36 mouse cellular contexts compared by ENCODE assay signal in the genomic region with DNA sequence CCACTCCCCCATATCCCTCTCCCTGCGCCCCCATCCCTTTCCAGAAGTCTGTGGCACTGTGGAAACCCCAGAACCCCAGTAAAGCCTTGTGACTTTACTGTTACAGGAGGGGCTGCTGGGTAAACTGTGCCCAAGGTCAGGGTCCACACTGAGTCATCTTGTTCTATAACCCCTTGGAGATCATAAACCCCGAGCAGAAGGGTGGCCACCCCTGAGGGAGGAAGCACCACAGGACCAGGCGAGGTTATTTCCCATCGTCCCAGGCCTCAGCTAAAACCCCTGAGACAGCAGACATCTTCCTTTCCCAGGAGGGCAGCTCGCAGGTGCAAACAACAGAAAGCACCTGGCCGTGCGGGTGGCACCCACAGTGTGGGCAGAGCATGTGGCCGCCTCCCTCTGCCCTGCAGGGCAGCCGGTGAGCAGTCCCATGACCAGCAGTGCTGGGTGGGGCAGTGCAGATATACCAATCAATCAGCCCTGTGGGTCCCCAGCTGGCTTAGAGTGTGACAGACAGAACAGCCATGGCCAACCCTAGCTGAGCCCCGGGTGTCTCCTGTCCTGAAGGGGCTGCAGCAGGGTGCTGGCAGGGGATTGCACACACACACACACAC. TPM values are rescaled to one million over a fixed set of nuclear protein-coding genes. Genes with fewer than 3 reads are reported as not detected.
A peak's percentile ranks its signal among the peaks of the same experiment; 100 is the strongest.
DNase-seq lines count a peak whose midpoint lies in the region; ATAC-seq and TF ChIP-seq lines count a peak whose summit lies in the region.
"Had no signal": no experiment of that assay in that cellular context is flagged by ENCODE, and none has a peak within 500 bp of the region (broad histone marks: within the 10 kb centered on the region; RNA-seq: fewer than 3 reads in every experiment).

No protein-coding gene starts in this region.

- no peak overlapping the region for H3ac ChIP-seq in myocyte (ENCODE audit: control insufficient read depth, insufficient read length)

- no peaks in the 10 kb centered on the region for H3K36me3 ChIP-seq in limb, embryonic 12.5 days
- no peaks in the 10 kb centered on the region for H3K36me3 ChIP-seq in limb, embryonic 10.5 days
- H3K36me3 ChIP-seq in intestine, embryonic 16.5 days (ENCODE audit: control insufficient read depth, insufficient read depth, low read length) = no peaks in the 10 kb centered on the region
- H3K36me3 ChIP-seq in myocyte (ENCODE audit: control insufficient read depth, insufficient read depth) = no peaks in the 10 kb centered on the region
- no peaks in the 10 kb centered on the region for H3K36me3 ChIP-seq in stomach, postnatal 0 days (ENCODE audit: control insufficient read depth, insufficient read depth, low read length)
- H3K36me3 ChIP-seq: forebrain, embryonic 15.5 days; limb, embryonic 13.5 days; liver, embryonic 13.5 days had no signal

- H3K9ac ChIP-seq in limb, embryonic 12.5 days (replicated peaks) = no peak overlapping the region
- peak overlapping the region; percentile 52 for H3K9ac ChIP-seq in intestine, embryonic 16.5 days (ENCODE audit: low read depth, low read length)
- H3K9ac ChIP-seq in stomach, postnatal 0 days (ENCODE audit: low read length) = no peak overlapping the region
- H3K9ac ChIP-seq: forebrain, embryonic 15.5 days; kidney, embryonic 15.5 days; limb, embryonic 13.5 days; liver, embryonic 13.5 days had no signal

- TF ChIP-seq EP300 in stomach, postnatal 0 days (optimal IDR thresholded peaks at IDR 0.05) = no peak

- no peak overlapping the region for H3K4me2 ChIP-seq in limb, embryonic 12.5 days
- 0 out of 2 replicates have a peak overlapping the region, but pooled peaks have one; percentile 23 for H3K4me2 ChIP-seq in intestine, embryonic 16.5 days (ENCODE audit: low read depth, low read length)
- H3K4me2 ChIP-seq in myocyte (ENCODE audit: low read depth) = no peak overlapping the region
- H3K4me2 ChIP-seq in stomach, postnatal 0 days (replicated peaks; ENCODE audit: low read depth) = no peak overlapping the region
- H3K4me2 ChIP-seq: forebrain, embryonic 15.5 days; heart, embryonic 11.5 days; kidney, embryonic 15.5 days; limb, embryonic 13.5 days; liver, embryonic 13.5 days had no signal

- WGBS in limb, embryonic 12.5 days = 72% methylated on average over 10 of the region's 10 CpGs
- WGBS in limb, embryonic 10.5 days = 85% methylated on average over 10 of the region's 10 CpGs
- WGBS in intestine, embryonic 16.5 days = 56% methylated on average over 10 of the region's 10 CpGs
- 65% methylated on average over 10 of the region's 10 CpGs for WGBS in stomach, postnatal 0 days

- no peaks in the 10 kb centered on the region for H3K4me1 ChIP-seq in limb, embryonic 12.5 days (replicated peaks)
- peaks cover 21% of the 10 kb centered on the region for H3K4me1 ChIP-seq in limb, embryonic 10.5 days
- peaks cover 8% of the 10 kb centered on the region; the same call in 1 of the 2 replicates for H3K4me1 ChIP-seq in intestine, embryonic 16.5 days (ENCODE audit: control insufficient read depth, insufficient read depth, low read length)
- no peaks in the 10 kb centered on the region for H3K4me1 ChIP-seq in stomach, postnatal 0 days (replicated peaks; ENCODE audit: control insufficient read depth, insufficient read depth)
- H3K4me1 ChIP-seq: forebrain, embryonic 15.5 days; liver, embryonic 13.5 days had no signal

- 0 out of 2 replicates have a peak, but pooled peaks have one; percentile 26 for ATAC-seq in limb, embryonic 12.5 days (ENCODE audit: insufficient number of reproducible peaks, insufficient read depth, low FRiP score, low TSS enrichment, low read depth)
- ATAC-seq in intestine, embryonic 16.5 days = peak; percentile 90
- peak; percentile 86 for ATAC-seq in stomach, postnatal 0 days (ENCODE audit: low FRiP score, low TSS enrichment)
- ATAC-seq: forebrain, embryonic 15.5 days; hindbrain, postnatal 0 days; lung, postnatal 0 days had no signal

- no peak for TF ChIP-seq CTCF in stomach, postnatal 0 days (IDR thresholded peaks at IDR 0.05; ENCODE audit: low read depth)

- no peak overlapping the region for H3K27ac ChIP-seq in limb, embryonic 12.5 days
- no peak overlapping the region for H3K27ac ChIP-seq in limb, embryonic 10.5 days
- H3K27ac ChIP-seq in intestine, embryonic 16.5 days (ENCODE audit: low read length) = peak overlapping the region; percentile 95
- H3K27ac ChIP-seq in stomach, postnatal 0 days (replicated peaks) = peak overlapping the region; percentile 18; the same call in 1 of the 2 replicates
- H3K27ac ChIP-seq: forebrain, embryonic 15.5 days; gastrocnemius, adult 2 months; hindbrain, postnatal 0 days; kidney, embryonic 15.5 days; limb, embryonic 13.5 days; liver, embryonic 13.5 days had no signal

- H3K79me2 ChIP-seq in myocyte (ENCODE audit: control insufficient read depth, insufficient read depth) = no peaks in the 10 kb centered on the region

- no peak for DNase-seq in limb, embryonic 10.5 days (ENCODE audit: low spot score)
- DNase-seq in stomach, postnatal 0 days (ENCODE audit: low spot score) = peak; percentile 77
- no peak for DNase-seq in layer of hippocampus, adult 18-20 months (ENCODE audit: low spot score in 2 of 2)
- DNase-seq in adrenal gland, adult 18-20 months (ENCODE audit: low spot score in 2 of 2) = no peak
- DNase-seq: adrenal gland, adult 8-10 months; cerebellum, adult 8-10 months; cerebellum, postnatal 36 days; gastrocnemius, adult 2 months; gastrocnemius, postnatal 36 days; heart, adult 18-20 months; heart, postnatal 36 days; kidney, adult 18-20 months; kidney, postnatal 4 days; liver, embryonic 13.5 days; lung, adult 18-20 months; lung, postnatal 4 days; midbrain, embryonic 14.5 days; right cerebral cortex, adult 18-20 months; thymus, postnatal 25 days had no signal

- H3K9me3 ChIP-seq in limb, embryonic 12.5 days = no peaks in the 10 kb centered on the region
- no peaks in the 10 kb centered on the region for H3K9me3 ChIP-seq in limb, embryonic 10.5 days (replicated peaks)
- H3K9me3 ChIP-seq in intestine, embryonic 16.5 days (ENCODE audit: control insufficient read depth, low read length) = no peaks in the 10 kb centered on the region
- H3K9me3 ChIP-seq in stomach, postnatal 0 days (ENCODE audit: control insufficient read depth, low read length) = no peaks in the 10 kb centered on the region
- H3K9me3 ChIP-seq: forebrain, embryonic 15.5 days; kidney, embryonic 15.5 days; limb, embryonic 13.5 days; liver, embryonic 13.5 days had no signal

- H3K27me3 ChIP-seq in limb, embryonic 12.5 days = no peaks in the 10 kb centered on the region
- H3K27me3 ChIP-seq in limb, embryonic 10.5 days (ENCODE audit: low read depth, poor library complexity, severe bottlenecking) = no peaks in the 10 kb centered on the region
- no peaks in the 10 kb centered on the region for H3K27me3 ChIP-seq in intestine, embryonic 16.5 days (replicated peaks; ENCODE audit: control insufficient read depth, insufficient read depth, low read length)
- H3K27me3 ChIP-seq in myocyte (ENCODE audit: control insufficient read depth, insufficient read depth, insufficient read length) = no peaks in the 10 kb centered on the region
- no peaks in the 10 kb centered on the region for H3K27me3 ChIP-seq in stomach, postnatal 0 days (ENCODE audit: control insufficient read depth, insufficient read depth, low read length)
- H3K27me3 ChIP-seq: forebrain, embryonic 15.5 days; kidney, embryonic 15.5 days; limb, embryonic 13.5 days; liver, embryonic 13.5 days had no signal

- no peak for TF ChIP-seq POLR2A in myocyte (IDR thresholded peaks at IDR 0.05; ENCODE audit: insufficient read length, low read depth)

- no peak overlapping the region for H3K4me3 ChIP-seq in limb, embryonic 12.5 days (replicated peaks)
- H3K4me3 ChIP-seq in limb, embryonic 10.5 days = no peak overlapping the region
- H3K4me3 ChIP-seq in intestine, embryonic 16.5 days (ENCODE audit: low read length) = no peak overlapping the region
- no peak overlapping the region for H3K4me3 ChIP-seq in myocyte
- no peak overlapping the region for H3K4me3 ChIP-seq in stomach, postnatal 0 days (ENCODE audit: low read depth, low read length)
- H3K4me3 ChIP-seq: forebrain, embryonic 15.5 days; gastrocnemius, adult 2 months; kidney, embryonic 15.5 days; limb, embryonic 13.5 days; liver, embryonic 13.5 days had no signal

TF ChIP-seq in myocyte, 11 proteins besides CTCF, POLR2A, EP300 and RAD21 (continues in another document):
- TF ChIP-seq MYOD1 (IDR thresholded peaks at IDR 0.05; ENCODE audit: control insufficient read depth in 1 of 3, insufficient read length in 2 of 3, low read depth in 2 of 3) (peak in 1 of 3 experiments; percentile 87), SRF (IDR thresholded peaks at IDR 0.05; ENCODE audit: control insufficient read depth, insufficient read length, low read depth) (no peak), TCF3 (IDR thresholded peaks at IDR 0.05; ENCODE audit: insufficient read length, low read depth) (peak; percentile 10), REST (IDR thresholded peaks at IDR 0.05; ENCODE audit: insufficient read depth, insufficient read length) (no peak), E2F4 (IDR thresholded peaks at IDR 0.05; ENCODE audit: insufficient read depth) (no peak), CEBPB (IDR thresholded peaks at IDR 0.05; ENCODE audit: insufficient read depth, poor library complexity, severe bottlenecking) (no peak), MAX (IDR thresholded peaks at IDR 0.05; ENCODE audit: low read depth) (no peak), TCF12 (IDR thresholded peaks at IDR 0.05; ENCODE audit: insufficient read depth, poor library complexity, severe bottlenecking) (no peak), MYOG (IDR thresholded peaks at IDR 0.05; ENCODE audit: control insufficient read depth in 1 of 3, insufficient read depth in 1 of 3, insufficient read length in 2 of 3, low read depth in 2 of 3) (peak in 1 of 3 experiments; percentile 68)

RNA-seq across cellular contexts. Expression of a gene that starts 49.0 kb away (rescaled TPM):
- polyA plus RNA-seq in limb, embryonic 12.5 days (2016; fragmentation: Nextera tagmentation; extraction: Ambion mirVana) = 3.2 and 4.9 TPM in 2 replicates
- 2.5 and 2.9 TPM in 2 replicates for polyA plus RNA-seq in limb, embryonic 10.5 days (2016; fragmentation: Nextera tagmentation; extraction: Ambion mirVana)
- 8.3 and 9.5 TPM in 2 replicates for polyA plus RNA-seq in intestine, embryonic 16.5 days (2015; fragmentation: Nextera tagmentation; extraction: Ambion mirVana)
- 16.6 TPM for polyA plus RNA-seq in myocyte (2012; fragmentation: generic; extraction: Trizol)
- polyA plus RNA-seq in stomach, postnatal 0 days (2015; fragmentation: Nextera tagmentation; extraction: Ambion mirVana) = 5.3 and 6.2 TPM in 2 replicates
- 10 to 100 TPM; 59.4 to 67.8 TPM for total RNA-seq in layer of hippocampus, adult 18-20 months (2021)
- 10 to 100 TPM in 1 of 2 experiments, 1 to 10 TPM in 1; 8.8 to 12.1 TPM for total RNA-seq in adrenal gland, adult 18-20 months (2021)

RNA-seq across cellular contexts. Expression of a gene that starts 54.6 kb away (rescaled TPM):
- polyA plus RNA-seq in limb, embryonic 12.5 days (2016; fragmentation: Nextera tagmentation; extraction: Ambion mirVana) = not detected in 2 replicates
- not detected in 2 replicates for polyA plus RNA-seq in limb, embryonic 10.5 days (2016; fragmentation: Nextera tagmentation; extraction: Ambion mirVana)
- 0.13 and 0.28 TPM in 2 replicates for polyA plus RNA-seq in intestine, embryonic 16.5 days (2015; fragmentation: Nextera tagmentation; extraction: Ambion mirVana)
- polyA plus RNA-seq in myocyte (2012; fragmentation: generic; extraction: Trizol) = not detected
- 0.46 and 0.59 TPM in 2 replicates for polyA plus RNA-seq in stomach, postnatal 0 days (2015; fragmentation: Nextera tagmentation; extraction: Ambion mirVana)
- total RNA-seq in layer of hippocampus, adult 18-20 months (2021) = not detected
- total RNA-seq in adrenal gland, adult 18-20 months (2021) = not detected
- total RNA-seq: adrenal gland, adult 8-10 months; gastrocnemius, adult 2 months; gastrocnemius, postnatal 36 days; heart, adult 18-20 months; heart, postnatal 36 days; left cerebral cortex, adult 18-20 months; left cerebral cortex, postnatal 14 days; megakaryocyte-erythroid progenitor cell, adult 5-6 weeks; neutrophil, adult 5-6 weeks had no signal
- polyA plus RNA-seq: forebrain, embryonic 15.5 days; frontal cortex, adult 2 months; heart, embryonic 11.5 days; heart, embryonic 16.5 days; limb, embryonic 13.5 days; liver, embryonic 13.5 days; lung, postnatal 0 days; midbrain, embryonic 14.5 days; neural tube, embryonic 11.5 days; spleen, adult 2 months had no signal

Comparison
In these comparisons a context has a peak if more than half of its experiments do, and no peak if none do; other contexts are left out.
1. ATAC-seq: peak in every context shown above with its lines; median percentile 90 in intestine, embryonic 16.5 days; 86 in stomach, postnatal 0 days; 26 in limb, embryonic 12.5 days.
2. H3K27ac ChIP-seq: peak in intestine, embryonic 16.5 days (single experiment) and stomach, postnatal 0 days (single experiment); none in limb, embryonic 12.5 days (single experiment) and limb, embryonic 10.5 days (single experiment).